Mouse (Mus musculus): ENCODE measurements around the gene Gm13276.
"Not testable (repeated sequence)": the region's sequence is repeated elsewhere in the genome, so short reads cannot be mapped to it uniquely, and the experiment has no call there.

GRCm38 (mm10) chr4:88835225-88835624, 49.7 kb downstream of the Gm13276 start, which contains the start of gene Ifna5:
- not testable (repeated sequence) for TF ChIP-seq CTCF (conservative IDR thresholded peaks at IDR 0.05; ENCODE audit: low read length); POU5F1 (IDR thresholded peaks at IDR 0.05; ENCODE audit: borderline replicate concordance, low read length); NANOG (IDR thresholded peaks at IDR 0.05; ENCODE audit: borderline replicate concordance, low read length)

All from E14TG2a.4 (cell line).